Mouse (Mus musculus) forebrain, embryonic 13.5 days (tissue): ENCODE results near the gene Brd3os. TPM values are rescaled to one million over a fixed set of nuclear protein-coding genes. Genes with fewer than 3 reads are reported as not detected.

Experiments
- ATAC-seq: fragments of 200-750 bp; cut with Nextera tagmentation; 2 replicates; pipeline ENCODE4 v1.8.0; 2017
- H3K27ac ChIP-seq: fragments of 300-500 bp; sonication (generic); 2 replicates; pipeline ENCODE4 v1.5.1; 2015; ENCODE audit warnings: inconsistent platforms, mild to moderate bottlenecking, moderate library complexity
- H3K27me3 ChIP-seq: fragments of 300-500 bp; sonication (generic); 2 replicates; pipeline ENCODE4 v1.6.1; 2015; ENCODE audit warnings: mild to moderate bottlenecking, inconsistent platforms
- H3K36me3 ChIP-seq: fragments of 300-500 bp; sonication (generic); 2 replicates; pipeline ENCODE4 v1.6.1; 2015; ENCODE audit warnings: mild to moderate bottlenecking, inconsistent platforms; ENCODE audit not compliant: poor library complexity, severe bottlenecking
- H3K4me1 ChIP-seq: fragments of 300-500 bp; sonication (generic); 2 replicates; pipeline ENCODE4 v1.6.1; 2015; ENCODE audit warnings: inconsistent platforms
- H3K4me2 ChIP-seq: fragments of 300-500 bp; sonication (generic); 2 replicates; pipeline ENCODE4 v1.6.1; 2015; ENCODE audit warnings: inconsistent platforms, mild to moderate bottlenecking, moderate library complexity
- H3K4me3 ChIP-seq: fragments of 300-500 bp; sonication (generic); 2 replicates; pipeline ENCODE4 v1.5.1; 2015; ENCODE audit warnings: mild to moderate bottlenecking, inconsistent platforms
- H3K9ac ChIP-seq: fragments of 300-500 bp; sonication (generic); 2 replicates; pipeline ENCODE4 v1.6.1; 2015; ENCODE audit warnings: mild to moderate bottlenecking, inconsistent platforms
- H3K9me3 ChIP-seq: fragments of 300-500 bp; sonication (generic); replicated peaks from 2 replicates; pipeline ENCODE4 v1.6.1; 2016; ENCODE audit warnings: inconsistent platforms
- WGBS: fragments of 180-500 bp; shearing (Covaris S2); methylation state at CpG from one replicate; pipeline ENCODE4 v1.1.7; 2015; 5-methylcytosine and 5-hydroxymethylcytosine counted together
- polyA plus RNA-seq: library from polyadenylated mRNA; unstranded; fragments of >200 nt; fragmentation: Nextera tagmentation; extraction: Ambion mirVana; gene quantifications from 2 replicates; pipeline ENCODE4 v1.2.1, GENCODE M21; 2015

Brd3os gene
- polyA plus RNA-seq, 1 experiment from 2014 or later, result 19.3 TPM

DNA sequence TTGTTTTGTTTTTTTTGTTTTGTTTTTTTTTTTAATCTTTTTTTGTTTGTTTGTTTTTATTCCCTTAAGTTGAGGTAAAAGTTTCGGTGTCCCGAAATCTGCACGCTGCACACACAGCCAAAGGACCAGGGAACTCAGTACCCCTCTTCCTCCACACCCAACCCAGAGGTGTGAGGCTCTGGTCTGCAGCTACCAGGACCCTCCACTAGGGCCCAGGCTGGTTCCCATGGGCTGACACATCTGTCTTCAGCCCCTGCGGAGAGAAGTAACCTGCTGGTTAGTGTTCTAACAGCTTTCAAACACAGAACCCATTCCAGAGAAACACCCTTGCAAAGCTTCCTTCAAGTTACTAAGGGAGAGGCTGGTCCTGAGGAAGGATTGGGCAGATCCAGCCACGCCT, 5.7 kb downstream of the Brd3os start:
- peaks cover 10% of the 10 kb centered on the region for H3K4me1 ChIP-seq
- no peak overlapping the region for H3K4me3 ChIP-seq
- H3K27me3 ChIP-seq, result no peaks in the 10 kb centered on the region
- peaks cover 86% of the 10 kb centered on the region for H3K36me3 ChIP-seq
- ATAC-seq, result no peak
- H3K4me2 ChIP-seq, result no peak overlapping the region
- 89% methylated on average over 5 of the region's 5 CpGs for WGBS
- H3K9me3 ChIP-seq, result no peaks in the 10 kb centered on the region
- no peak overlapping the region for H3K27ac ChIP-seq
- H3K9ac ChIP-seq, result no peak overlapping the region

DNA sequence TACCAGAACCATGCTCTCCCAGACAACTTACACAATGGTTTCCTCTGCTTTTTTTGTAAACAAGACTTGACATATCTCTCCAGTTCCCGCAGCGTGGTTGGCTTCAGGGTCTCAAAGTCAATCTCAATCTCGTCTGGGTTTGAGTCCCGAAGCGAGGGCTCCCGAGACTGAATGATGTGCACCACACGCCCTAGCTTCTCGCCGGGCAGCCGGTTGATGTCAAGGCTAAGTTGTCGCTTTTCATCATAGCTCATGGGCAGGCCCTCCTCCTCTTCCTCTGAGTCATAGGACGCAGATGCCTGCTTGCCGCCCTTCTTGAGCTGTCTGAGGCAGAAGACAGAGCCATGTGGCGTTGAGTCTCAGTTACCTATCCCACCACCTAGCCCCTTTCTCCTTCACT, 8.1 kb downstream of the Brd3os start:
- peaks cover 99% of the 10 kb centered on the region for H3K36me3 ChIP-seq
- no peak overlapping the region for H3K4me2 ChIP-seq
- no peaks in the 10 kb centered on the region for H3K27me3 ChIP-seq
- no peaks in the 10 kb centered on the region for H3K4me1 ChIP-seq
- no peak overlapping the region for H3K4me3 ChIP-seq
- H3K27ac ChIP-seq, result no peak overlapping the region
- no peak for ATAC-seq
- 93% methylated on average over 14 of the region's 14 CpGs for WGBS
- no peaks in the 10 kb centered on the region for H3K9me3 ChIP-seq
- no peak overlapping the region for H3K9ac ChIP-seq

DNA sequence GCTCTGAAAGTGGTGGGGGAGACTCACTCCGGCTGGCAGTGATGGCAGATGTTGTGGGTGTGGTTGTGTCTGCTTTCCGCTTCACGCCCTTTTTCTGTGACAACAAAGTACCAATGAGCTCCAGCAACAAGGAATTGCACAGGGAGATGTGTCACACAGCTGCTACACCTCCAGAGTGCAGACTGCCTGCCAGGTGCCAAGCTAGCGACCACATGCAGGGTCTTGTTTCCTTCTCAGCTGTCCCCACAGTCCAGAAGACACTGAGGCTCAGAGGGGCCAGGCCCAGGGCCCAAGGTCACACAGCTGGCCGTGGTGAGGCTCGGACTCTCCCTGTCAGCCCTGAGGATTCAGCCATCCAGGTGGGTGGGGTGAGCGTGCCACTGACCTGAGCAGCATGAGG, 17.6 kb downstream of the Brd3os start:
- 90% methylated on average over 7 of the region's 7 CpGs for WGBS

GRCm38 (mm10) chr2:27460163-27460562, 18.0 kb downstream of the Brd3os start:
- no peaks in the 10 kb centered on the region for H3K4me1 ChIP-seq
- no peak overlapping the region for H3K27ac ChIP-seq
- no peak overlapping the region for H3K9ac ChIP-seq
- WGBS, result 91% methylated on average over 5 of the region's 5 CpGs
- H3K4me2 ChIP-seq, result no peak overlapping the region
- no peak for ATAC-seq
- H3K4me3 ChIP-seq, result no peak overlapping the region
- H3K36me3 ChIP-seq, result peaks cover 97% of the 10 kb centered on the region
- H3K9me3 ChIP-seq, result no peaks in the 10 kb centered on the region
- no peaks in the 10 kb centered on the region for H3K27me3 ChIP-seq

More for the DNA sequence above, 17.6 kb downstream of the Brd3os start:
- no peak overlapping the region for H3K27ac ChIP-seq
- H3K4me3 ChIP-seq, result no peak overlapping the region
- H3K36me3 ChIP-seq, result peaks cover 99% of the 10 kb centered on the region
- no peak for ATAC-seq
- no peaks in the 10 kb centered on the region for H3K4me1 ChIP-seq
- no peak overlapping the region for H3K4me2 ChIP-seq
- H3K9me3 ChIP-seq, result no peaks in the 10 kb centered on the region
- H3K9ac ChIP-seq, result no peak overlapping the region
- no peaks in the 10 kb centered on the region for H3K27me3 ChIP-seq

DNA sequence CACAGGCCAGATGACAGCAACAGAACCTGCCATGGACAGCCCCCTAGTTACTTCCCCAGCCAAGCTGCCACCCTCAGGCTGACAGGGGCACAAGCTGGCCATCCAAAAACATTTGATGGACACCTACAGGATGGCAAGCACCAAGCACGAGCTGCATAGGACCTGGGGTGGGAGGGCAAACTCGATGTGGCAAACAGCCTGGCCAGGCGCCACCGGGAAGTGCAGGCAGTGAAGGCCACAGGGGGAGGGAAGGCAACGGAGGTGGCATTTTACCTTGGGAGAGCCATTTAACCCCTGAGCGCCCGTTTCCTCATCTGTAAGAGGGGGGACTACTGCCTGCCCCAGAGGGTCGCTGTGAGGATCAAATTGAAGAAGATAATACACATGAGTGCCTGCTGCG, 18.5 kb downstream of the Brd3os start:
- Histone ChIP-seq H3K27me3 (no peaks in the 10 kb centered on the region), H3K27ac (no peak overlapping the region), H3K36me3 (peaks cover 94% of the 10 kb centered on the region), H3K9me3 (no peaks in the 10 kb centered on the region), H3K4me3 (no peak overlapping the region), H3K4me2 (no peak overlapping the region), H3K4me1 (no peaks in the 10 kb centered on the region), H3K9ac (no peak overlapping the region)
- WGBS, result 73% methylated on average over 9 of the region's 9 CpGs
- no peak for ATAC-seq

DNA sequence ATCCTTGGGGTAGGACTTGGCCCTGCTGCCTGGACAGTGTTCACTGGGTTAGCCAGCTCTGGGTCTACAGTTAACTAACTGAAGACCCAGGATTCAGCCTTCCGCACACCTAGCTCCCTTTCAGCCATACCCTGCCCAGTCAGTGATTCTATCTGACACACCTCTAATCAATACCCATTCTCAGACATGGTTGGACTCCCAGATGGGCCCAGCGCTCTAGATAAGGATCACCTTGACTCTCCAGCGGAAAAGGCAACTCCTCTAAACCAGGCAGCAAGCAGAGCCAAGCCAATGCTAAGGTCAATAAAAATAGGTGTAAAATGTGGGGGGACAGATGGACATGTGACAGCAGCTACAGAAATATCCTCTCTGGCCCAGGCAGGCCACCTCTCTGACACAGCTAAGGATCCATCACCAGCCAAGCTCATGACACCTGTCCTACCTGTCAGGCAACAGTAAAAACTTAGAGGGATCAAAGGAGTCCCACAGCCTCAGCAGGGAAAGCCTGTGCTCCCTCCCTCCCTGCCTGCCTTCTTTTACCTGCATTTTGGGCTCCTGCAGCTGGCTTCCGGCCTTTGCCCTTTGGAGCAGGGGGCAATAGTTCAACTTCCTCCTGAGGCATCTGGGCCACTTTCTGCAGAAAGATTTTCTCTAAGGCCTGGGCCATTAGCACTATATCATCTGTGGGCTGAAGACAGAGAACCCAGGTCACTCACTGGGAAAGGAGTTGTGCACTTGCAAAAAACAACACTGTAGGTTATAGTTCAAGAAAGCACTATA, 19.9 kb downstream of the Brd3os start:
- WGBS, result 92% methylated on average over 4 of the region's 4 CpGs
- peaks cover 94% of the 10 kb centered on the region for H3K36me3 ChIP-seq
- H3K9ac ChIP-seq, result no peak overlapping the region
- ATAC-seq, result no peak
- no peaks in the 10 kb centered on the region for H3K27me3 ChIP-seq
- no peaks in the 10 kb centered on the region for H3K4me1 ChIP-seq
- H3K9me3 ChIP-seq, result no peaks in the 10 kb centered on the region
- no peak overlapping the region for H3K27ac ChIP-seq
- H3K4me2 ChIP-seq, result no peak overlapping the region
- H3K4me3 ChIP-seq, result no peak overlapping the region

DNA sequence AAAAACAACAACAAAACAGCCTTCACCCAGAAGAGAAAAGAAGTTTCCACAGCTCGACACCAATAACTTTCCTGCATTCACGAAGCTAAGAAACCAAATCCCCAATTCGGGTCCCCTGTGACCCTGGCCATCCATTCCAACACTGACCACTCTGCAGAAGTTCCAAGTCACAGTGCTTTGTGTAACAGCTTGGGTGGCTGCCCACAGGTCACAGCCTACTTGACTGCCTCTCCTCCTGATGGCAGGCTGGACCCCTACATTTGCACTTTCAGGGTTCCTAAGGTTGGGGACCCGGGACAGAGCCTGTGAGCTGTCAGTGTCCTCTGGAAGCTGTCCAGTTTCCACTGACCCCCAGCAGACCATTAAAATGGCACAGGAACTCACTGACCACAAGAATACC, 20.8 kb downstream of the Brd3os start:
- H3K27ac ChIP-seq, result no peak overlapping the region
- H3K4me1 ChIP-seq, result no peaks in the 10 kb centered on the region; the same call in 1 of the 2 replicates
- no peak overlapping the region for H3K9ac ChIP-seq
- 90% methylated on average over 4 of the region's 4 CpGs for WGBS
- no peaks in the 10 kb centered on the region for H3K9me3 ChIP-seq
- H3K27me3 ChIP-seq, result no peaks in the 10 kb centered on the region
- H3K4me3 ChIP-seq, result no peak overlapping the region
- peaks cover 88% of the 10 kb centered on the region for H3K36me3 ChIP-seq
- no peak for ATAC-seq
- no peak overlapping the region for H3K4me2 ChIP-seq

DNA sequence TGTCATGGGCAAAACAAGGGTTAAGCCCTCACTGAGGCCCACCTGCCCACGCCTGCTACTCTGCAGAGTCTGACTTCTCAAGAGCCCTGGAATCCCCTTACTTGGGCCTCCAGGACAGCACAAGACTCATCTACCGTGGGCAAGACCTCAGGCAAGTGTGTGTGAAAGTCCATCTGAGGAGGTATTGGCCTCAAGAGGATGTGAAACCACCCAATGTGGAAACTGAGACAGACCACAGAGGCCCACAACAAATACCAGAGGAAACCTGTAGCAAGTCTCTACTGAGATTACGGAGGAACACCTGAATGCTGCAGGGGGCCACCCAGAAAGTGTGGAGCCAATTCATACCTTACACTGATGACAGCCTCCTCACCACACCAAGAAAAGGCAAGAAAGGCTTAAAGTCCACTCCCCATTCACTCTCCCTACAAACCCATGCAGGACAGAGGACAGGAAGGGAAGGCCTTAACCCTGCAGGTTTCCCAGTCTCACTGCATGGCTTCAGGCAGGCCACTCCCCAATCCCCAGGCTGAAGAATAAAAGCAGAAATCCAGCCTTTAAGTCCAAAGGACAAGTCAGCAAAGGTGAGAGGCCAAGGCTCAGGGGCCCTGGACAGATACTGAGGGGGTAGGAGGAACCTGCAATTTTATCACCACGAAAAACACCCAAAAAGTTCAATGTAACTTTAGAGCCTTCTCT, 27.3 kb downstream of the Brd3os start:
- peaks cover 50% of the 10 kb centered on the region for H3K36me3 ChIP-seq

GRCm38 (mm10) chr2:27469991-27470355, 27.8 kb downstream of the Brd3os start:
- Histone ChIP-seq H3K27ac (no peak overlapping the region), H3K9me3 (no peaks in the 10 kb centered on the region), H3K4me1 (peaks cover 57% of the 10 kb centered on the region), H3K4me2 (no peak overlapping the region), H3K4me3 (no peak overlapping the region), H3K36me3 (peaks cover 45% of the 10 kb centered on the region), H3K27me3 (no peaks in the 10 kb centered on the region), H3K9ac (no peak overlapping the region)
- WGBS, result 74% methylated on average over 3 of the region's 3 CpGs
- no peak for ATAC-seq

More for the DNA sequence above, 27.3 kb downstream of the Brd3os start:
- H3K9ac ChIP-seq, result no peak overlapping the region
- H3K27me3 ChIP-seq, result no peaks in the 10 kb centered on the region
- 71% methylated on average over 4 of the region's 4 CpGs for whole genome bisulfite sequencing
- no peak overlapping the region for H3K4me2 ChIP-seq
- peaks cover 56% of the 10 kb centered on the region for H3K4me1 ChIP-seq
- no peak overlapping the region for H3K27ac ChIP-seq
- H3K4me3 ChIP-seq, result no peak overlapping the region
- ATAC-seq, result no peak
- H3K9me3 ChIP-seq, result no peaks in the 10 kb centered on the region

DNA sequence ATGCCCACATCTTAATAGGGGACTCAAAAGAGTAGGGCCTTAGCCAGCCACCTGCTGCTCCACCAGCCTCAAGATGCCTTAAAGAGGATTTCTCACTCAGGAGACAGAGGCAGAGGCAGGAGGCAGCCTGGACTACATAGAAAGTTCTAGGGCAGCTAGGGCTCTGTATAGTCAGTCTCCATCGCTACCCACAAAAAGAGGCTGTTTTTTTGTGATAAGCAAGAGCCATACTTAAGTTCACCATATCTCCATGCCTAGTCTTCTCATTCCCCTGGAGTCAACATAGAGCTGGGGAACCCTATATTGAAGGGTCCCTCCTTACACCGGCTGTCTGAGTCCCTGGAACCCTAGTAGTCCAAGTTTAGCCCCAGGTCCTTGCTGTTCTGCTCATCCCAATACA, 28.4 kb downstream of the Brd3os start:
- H3K9ac ChIP-seq, result no peak overlapping the region
- 86% methylated on average over 2 of the region's 2 CpGs for WGBS
- no peak overlapping the region for H3K4me2 ChIP-seq
- H3K4me3 ChIP-seq, result no peak overlapping the region
- peaks cover 57% of the 10 kb centered on the region for H3K4me1 ChIP-seq
- H3K36me3 ChIP-seq, result peaks cover 44% of the 10 kb centered on the region
- H3K9me3 ChIP-seq, result no peaks in the 10 kb centered on the region
- H3K27ac ChIP-seq, result no peak overlapping the region
- no peaks in the 10 kb centered on the region for H3K27me3 ChIP-seq
- no peak for ATAC-seq

GRCm38 (mm10) chr2:27471170-27471584, 29.1 kb downstream of the Brd3os start:
- H3K4me1 ChIP-seq, result peaks cover 58% of the 10 kb centered on the region
- ATAC-seq, result no peak

DNA sequence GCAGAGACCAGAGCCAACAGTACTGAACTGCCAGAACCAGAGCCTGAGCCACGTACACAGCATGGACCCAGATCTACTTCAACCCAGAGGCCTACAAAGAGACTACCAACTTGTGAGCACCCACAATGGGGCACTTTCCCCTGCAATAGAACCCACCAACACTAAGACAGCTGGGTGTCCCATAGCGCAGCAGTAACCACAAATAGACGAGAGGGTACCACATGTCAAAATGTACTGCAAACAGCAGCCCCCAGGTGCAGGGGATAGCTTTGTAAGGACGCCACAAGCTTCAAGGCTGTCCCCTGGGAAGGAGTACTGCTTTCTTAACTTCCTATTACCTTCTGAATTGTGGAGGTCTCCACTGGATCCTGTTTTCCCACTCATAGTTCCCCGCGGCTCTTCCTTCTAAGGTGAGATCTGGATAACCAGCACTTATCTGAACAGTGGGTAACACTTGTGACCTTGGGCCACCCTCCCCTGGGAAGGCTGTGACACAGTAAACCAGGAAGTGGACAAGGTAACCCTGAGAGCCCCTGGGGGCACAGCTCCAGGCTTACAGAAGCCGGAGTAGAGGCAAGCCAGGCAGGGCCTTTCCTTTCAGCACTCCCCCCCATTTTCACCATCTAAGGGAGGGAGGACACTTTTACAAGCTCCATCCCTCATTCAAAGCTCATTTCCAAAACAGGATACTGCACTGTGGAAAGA, 31.1 kb downstream of the Brd3os start:
- Histone ChIP-seq H3K9ac (peak overlapping the region; percentile 98), H3K27ac (no peak overlapping the region), H3K4me1 (peaks cover 66% of the 10 kb centered on the region), H3K27me3 (no peaks in the 10 kb centered on the region), H3K36me3 (peaks cover 24% of the 10 kb centered on the region), H3K4me3 (peak overlapping the region; percentile 99), H3K9me3 (no peaks in the 10 kb centered on the region), H3K4me2 (peak overlapping the region; percentile 97)
- 78% methylated on average over 7 of the region's 7 CpGs for WGBS
- no peak for ATAC-seq

More at GRCm38 (mm10) chr2:27471170-27471584, 29.1 kb downstream of the Brd3os start:
- Histone ChIP-seq H3K27ac (no peak overlapping the region), H3K27me3 (no peaks in the 10 kb centered on the region), H3K4me3 (no peak overlapping the region), H3K36me3 (peaks cover 37% of the 10 kb centered on the region), H3K9me3 (no peaks in the 10 kb centered on the region), H3K9ac (no peak overlapping the region), H3K4me2 (no peak overlapping the region)
